Mouse (Mus musculus) effector memory CD4-positive, alpha-beta T cell, adult 5 months (primary cell): ENCODE data around the gene Galr2. TPM values are rescaled to one million over a fixed set of nuclear protein-coding genes. Genes with fewer than 3 reads are reported as not detected.

ENCODE experiments used
- polyA plus RNA-seq: library from polyadenylated mRNA; unstranded; fragments of 100-300 nt; shearing (Covaris generic); gene quantifications from one replicate; pipeline ENCODE4 v1.2.1, GENCODE M21; 2017

Galr2 gene
- polyA plus RNA-seq = not detected

DNA sequence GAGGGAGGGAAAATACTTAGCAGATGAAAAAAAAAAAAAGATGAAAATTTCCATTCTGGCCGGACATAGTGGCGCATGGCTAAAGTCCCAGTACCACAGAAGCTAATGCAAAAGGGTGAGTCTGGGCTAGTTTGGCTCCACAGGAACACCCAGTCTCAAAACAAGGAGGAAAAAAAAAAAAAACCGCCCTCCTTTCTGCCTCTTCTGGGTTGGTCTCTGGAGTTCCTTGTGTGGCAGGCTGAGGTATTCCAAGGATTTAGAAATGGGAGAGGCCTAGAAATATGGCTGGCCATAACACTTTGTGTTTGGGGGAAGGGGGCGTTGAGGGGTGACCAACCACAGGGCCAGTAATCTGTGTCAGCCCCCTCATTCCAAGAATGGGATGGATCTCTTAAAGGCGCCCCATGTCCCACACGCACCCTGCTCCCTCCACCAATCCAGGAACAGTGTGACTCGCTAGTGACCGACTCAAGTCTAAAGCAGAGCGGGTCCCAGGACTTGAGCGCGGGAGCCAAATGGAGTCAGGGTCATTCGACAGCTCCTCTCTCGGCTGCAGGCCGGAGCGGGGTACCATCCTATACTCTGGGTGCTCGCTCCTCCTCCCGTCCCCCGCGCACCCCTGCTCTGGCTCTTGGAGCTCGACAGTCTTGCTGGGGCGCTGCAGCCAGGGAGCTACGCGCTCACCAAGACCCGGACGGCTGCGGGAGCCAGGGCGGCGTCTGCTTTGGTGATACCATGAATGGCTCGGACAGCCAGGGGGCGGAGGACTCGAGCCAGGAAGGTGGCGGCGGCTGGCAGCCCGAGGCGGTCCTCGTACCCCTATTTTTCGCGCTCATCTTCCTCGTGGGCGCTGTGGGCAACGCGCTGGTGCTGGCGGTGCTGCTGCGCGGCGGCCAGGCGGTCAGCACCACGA, at the start of gene Galr2:
TSS of gene Galr2 (plus strand) at position 189 of the 913 bp plus-strand sequence.

DNA sequence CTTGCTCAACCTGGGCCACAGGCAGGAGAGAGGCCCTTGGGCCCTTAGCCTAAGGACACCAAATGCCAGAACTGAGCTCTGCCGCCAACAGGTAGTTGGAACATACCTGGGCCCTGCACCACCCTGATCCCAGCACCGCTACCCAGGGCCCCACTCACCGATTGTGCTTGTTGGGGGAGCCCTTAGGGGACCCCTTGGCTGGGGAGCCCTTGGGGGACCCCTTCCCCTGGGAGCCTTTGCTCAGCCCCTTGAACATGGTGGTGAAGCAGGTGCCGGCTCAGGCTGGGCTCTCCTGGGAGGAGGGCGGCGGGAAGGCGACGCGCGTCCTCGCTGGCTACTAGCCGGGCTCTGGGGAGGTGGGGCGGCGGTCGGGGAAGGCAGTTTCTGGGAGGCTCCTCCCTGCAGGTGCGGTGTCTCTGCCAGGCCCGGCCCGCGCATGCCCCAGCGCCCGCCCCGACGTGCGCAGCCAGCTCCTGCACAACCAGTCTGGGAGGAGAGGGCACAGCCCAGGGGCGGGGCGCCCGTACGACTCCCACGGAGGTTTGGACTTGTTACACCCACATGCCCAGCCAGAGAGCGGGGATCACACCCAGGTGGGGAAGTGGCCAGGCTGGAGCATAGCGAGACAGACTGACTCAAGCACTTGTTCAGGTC, 42.9 kb upstream of the Galr2 start, which contains the start of gene Evpl:
TSS of gene Evpl (minus strand) at position 336 of the 654 bp plus-strand sequence.

DNA sequence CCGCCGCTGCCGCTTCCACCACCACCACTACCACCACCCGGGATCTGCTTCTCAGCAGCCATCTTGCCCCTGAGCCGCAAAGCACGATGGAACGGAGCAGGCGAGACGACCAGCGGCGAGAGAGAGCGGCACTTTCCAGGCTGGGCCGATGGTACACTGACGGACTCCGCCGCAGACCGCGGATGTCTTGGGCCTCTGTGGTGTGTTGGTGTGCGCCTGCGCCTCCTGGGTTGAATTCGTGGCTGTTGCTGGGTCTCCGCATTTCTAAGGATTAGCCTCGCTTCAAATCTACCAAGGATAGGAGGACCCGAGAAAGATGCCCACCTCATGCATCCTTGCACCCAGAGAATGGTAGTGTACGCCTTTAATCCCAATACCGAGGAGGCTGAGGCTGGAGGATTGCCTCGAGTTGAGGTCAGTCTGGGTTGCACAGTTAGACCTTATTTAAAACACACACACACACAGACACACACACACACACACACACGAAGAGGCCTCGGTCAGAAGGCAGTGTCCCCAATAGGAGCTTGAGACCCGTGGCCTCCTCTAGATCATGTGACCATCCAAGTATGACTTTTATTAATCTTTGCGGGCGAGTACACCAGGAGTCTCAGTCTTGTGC, 6.6 kb upstream of the Galr2 start, which contains the start of gene Srp68:
TSS of gene Srp68 (minus strand) at position 173 of the 622 bp plus-strand sequence.

DNA sequence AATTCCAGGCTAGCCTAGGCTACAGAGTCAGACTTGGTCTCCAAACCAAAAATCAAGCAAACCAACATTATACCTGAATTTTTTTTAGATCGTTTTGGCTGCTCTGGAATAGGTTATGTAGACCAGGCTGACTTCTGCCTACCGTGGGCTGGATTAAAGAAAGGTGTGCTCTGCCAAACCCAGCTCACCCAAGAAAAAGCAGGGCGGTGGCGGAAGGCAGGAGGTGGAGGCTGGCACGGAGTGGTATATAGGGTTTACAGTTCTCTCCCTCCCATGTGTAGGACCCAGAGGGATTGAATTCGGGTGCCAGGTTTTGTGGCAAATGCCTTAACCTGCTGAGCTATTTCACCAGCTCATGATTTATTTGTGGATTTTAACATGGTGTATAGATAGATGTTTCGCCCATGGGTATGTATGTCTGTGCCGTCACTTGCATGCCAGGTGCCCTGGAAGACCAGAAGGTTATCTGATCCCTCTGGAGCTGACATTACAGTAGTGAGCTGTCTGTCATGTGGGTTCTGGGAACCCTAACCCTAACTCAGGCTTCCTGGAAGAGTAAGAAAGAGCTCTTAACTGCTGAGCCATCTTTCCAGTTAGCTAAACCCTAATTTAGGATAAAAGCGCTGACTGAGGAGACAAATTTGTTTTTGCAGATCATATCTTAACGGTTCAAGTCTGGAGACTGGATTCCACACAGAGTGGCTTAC, 26.4 kb downstream of the Galr2 start, which contains the start of gene Exoc7:
TSS of gene Exoc7 (minus strand) at position 215 of the 707 bp plus-strand sequence.

Other genes starting within 250 kb of the Galr2 start
- 80.3 TPM for gene Unc13d, start 203.0 kb upstream of the Galr2 start, polyA plus RNA-seq
- gene Wbp2, start 193.9 kb upstream of the Galr2 start, polyA plus RNA-seq = 312 TPM
- 0.50 TPM for gene Trim47, start 153.7 kb upstream of the Galr2 start, polyA plus RNA-seq
- gene Trim65, start 149.8 kb upstream of the Galr2 start, polyA plus RNA-seq = 12.1 TPM
- 73.9 TPM for gene Mrpl38, start 142.1 kb upstream of the Galr2 start, polyA plus RNA-seq
- 6.1 TPM for gene Fbf1, start 112.8 kb upstream of the Galr2 start, polyA plus RNA-seq
- gene Ten1, start 82.1 kb upstream of the Galr2 start, polyA plus RNA-seq = 27.9 TPM
- 20.6 TPM for gene Acox1, start 81.9 kb upstream of the Galr2 start, polyA plus RNA-seq
- 0.10 TPM for gene Evpl, start 42.9 kb upstream of the Galr2 start, polyA plus RNA-seq
- 60.8 TPM for gene Srp68, start 6.7 kb upstream of the Galr2 start, polyA plus RNA-seq
- 46.4 TPM for gene Exoc7, start 26.3 kb downstream of the Galr2 start, polyA plus RNA-seq
- 0.24 TPM for gene Foxj1, start 54.5 kb downstream of the Galr2 start, polyA plus RNA-seq
- gene Rnf157, start 132.1 kb downstream of the Galr2 start, polyA plus RNA-seq = 98.2 TPM
- gene Ubald2, start 153.2 kb downstream of the Galr2 start, polyA plus RNA-seq = 963 TPM
- gene Qrich2, start 185.3 kb downstream of the Galr2 start, polyA plus RNA-seq = not detected
- 118 TPM for gene Prpsap1, start 213.3 kb downstream of the Galr2 start, polyA plus RNA-seq
- gene Sphk1, start 250.0 kb downstream of the Galr2 start, polyA plus RNA-seq = 0.31 TPM